Mouse (Mus musculus) hindbrain, embryonic 10.5 days (tissue): ENCODE data around the gene Prok1. TPM values are rescaled to one million over a fixed set of nuclear protein-coding genes. Genes with fewer than 3 reads are reported as not detected.

Source experiments
- DNase-seq: peaks from one replicate; pipeline ENCODE4 v3.0.0-alpha.2; 2017; ENCODE audit warnings: low spot score
- H3K27ac ChIP-seq: fragments of 300-500 bp; sonication (generic); 2 replicates; pipeline ENCODE4 v1.5.1; 2016; ENCODE audit warnings: mild to moderate bottlenecking, moderate library complexity
- H3K27me3 ChIP-seq: fragments of 300-500 bp; sonication (generic); 2 replicates; pipeline ENCODE4 v1.6.1; 2016; ENCODE audit warnings: mild to moderate bottlenecking; ENCODE audit not compliant: poor library complexity, insufficient read depth, severe bottlenecking
- H3K36me3 ChIP-seq: fragments of 300-500 bp; sonication (generic); 2 replicates; pipeline ENCODE4 v1.6.1; 2016; ENCODE audit warnings: mild to moderate bottlenecking, moderate library complexity
- H3K4me1 ChIP-seq: fragments of 300-500 bp; sonication (generic); replicated peaks from 2 replicates; pipeline ENCODE4 v1.6.1; 2016; ENCODE audit warnings: mild to moderate bottlenecking
- H3K4me3 ChIP-seq: fragments of 300-500 bp; sonication (generic); 2 replicates; pipeline ENCODE4 v1.5.1; 2016; ENCODE audit warnings: mild to moderate bottlenecking, moderate library complexity
- H3K9me3 ChIP-seq: fragments of 300-500 bp; sonication (generic); 2 replicates; pipeline ENCODE4 v1.6.1; 2016; ENCODE audit warnings: mild to moderate bottlenecking, moderate library complexity
- WGBS: fragments of 180-500 bp; shearing (Covaris S2); methylation state at CpG from one replicate; pipeline ENCODE4 v1.1.7; 2016; 5-methylcytosine and 5-hydroxymethylcytosine counted together
- polyA plus RNA-seq: library from polyadenylated mRNA; unstranded; fragments of >200 nt; fragmentation: Nextera tagmentation; extraction: Ambion mirVana; gene quantifications from 2 replicates; pipeline ENCODE4 v1.2.1, GENCODE M21; 2016

Gene Prok1
- polyA plus RNA-seq, 1 experiment from 2014 or later: 0.05 TPM

GRCm38 (mm10) chr3:107230527-107230926, 9.0 kb downstream of the Prok1 start, which contains the start of gene A630076J17Rik:
TSS of gene A630076J17Rik (plus strand) at chr3:107230614.
- DNase-seq: no peak
- no peaks in the 10 kb centered on the region for H3K9me3 ChIP-seq
- H3K36me3 ChIP-seq: no peaks in the 10 kb centered on the region
- H3K4me3 ChIP-seq: no peak within 1 kb of the TSS
- H3K27ac ChIP-seq: no peak within 1 kb of the TSS
- H3K4me1 ChIP-seq: peaks cover 7% of the 10 kb centered on the region; the same call in 1 of the 2 replicates
- 67% methylated on average over 1 of the region's 1 CpGs for WGBS
- no peaks in the 10 kb centered on the region; the same call in 1 of the 2 replicates for H3K27me3 ChIP-seq

DNA sequence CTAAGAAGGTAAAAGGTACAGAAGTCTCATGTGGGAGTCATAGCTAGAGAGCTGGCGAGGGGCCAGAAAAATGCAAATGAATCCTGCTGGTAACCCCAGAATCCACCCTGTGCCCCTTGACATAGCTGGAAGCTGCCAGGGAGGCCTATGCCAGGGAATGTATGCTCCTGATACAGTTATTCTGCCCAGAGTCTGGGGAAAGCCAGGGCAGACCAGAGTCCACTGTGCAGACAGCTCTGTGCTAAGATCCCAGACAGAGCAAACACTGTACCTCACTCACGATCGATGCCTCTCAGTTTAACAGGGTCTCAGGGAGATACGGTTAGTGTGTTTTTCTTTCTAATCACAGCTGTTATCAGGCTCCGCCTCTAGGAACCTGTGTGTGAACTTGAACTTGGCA, 9.7 kb downstream of the Prok1 start:
- Histone ChIP-seq H3K4me3 (no peak overlapping the region), H3K27ac (no peak overlapping the region), H3K36me3 (no peaks in the 10 kb centered on the region), H3K27me3 (no peaks in the 10 kb centered on the region; the same call in 1 of the 2 replicates), H3K9me3 (no peaks in the 10 kb centered on the region), H3K4me1 (peaks cover 7% of the 10 kb centered on the region; the same call in 1 of the 2 replicates)
- WGBS: 70% methylated on average over 5 of the region's 5 CpGs
- DNase-seq: no peak

DNA sequence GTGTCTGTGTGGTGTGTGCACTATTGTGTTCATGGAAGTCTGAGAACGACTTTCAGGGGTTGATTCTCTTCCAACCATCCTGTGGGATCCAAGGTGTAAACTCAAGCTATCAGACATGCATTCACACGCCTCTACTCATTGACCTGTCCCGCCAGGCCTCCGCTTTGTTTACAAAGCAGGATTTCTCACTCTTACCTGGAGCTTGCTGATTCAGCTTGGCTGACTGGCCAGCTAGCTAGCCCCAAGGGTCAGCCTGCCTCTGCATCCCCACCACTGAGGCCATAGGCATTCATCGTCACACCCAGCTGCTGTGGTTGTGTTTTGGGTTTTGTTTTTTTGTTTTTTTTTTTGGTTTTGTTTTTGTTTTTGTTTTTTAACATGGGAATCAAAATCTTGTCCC, 10.3 kb downstream of the Prok1 start:
- 81% methylated on average over 5 of the region's 5 CpGs for WGBS
- no peak for DNase-seq
- 0 out of 2 replicates have a peak, but pooled peaks cover 4% of the 10 kb centered on the region for H3K9me3 ChIP-seq
- no peak overlapping the region for H3K27ac ChIP-seq
- no peaks in the 10 kb centered on the region; the same call in 1 of the 2 replicates for H3K27me3 ChIP-seq
- H3K4me3 ChIP-seq: no peak overlapping the region
- H3K4me1 ChIP-seq: peaks cover 7% of the 10 kb centered on the region; the same call in 1 of the 2 replicates
- no peaks in the 10 kb centered on the region for H3K36me3 ChIP-seq

GRCm38 (mm10) chr3:107225820-107226219, 13.7 kb downstream of the Prok1 start:
- H3K9me3 ChIP-seq: 0 out of 2 replicates have a peak, but pooled peaks cover 4% of the 10 kb centered on the region
- no peak overlapping the region for H3K4me3 ChIP-seq
- no peaks in the 10 kb centered on the region for H3K36me3 ChIP-seq
- H3K4me1 ChIP-seq: 0 out of 2 replicates have a peak, but pooled peaks cover 2% of the 10 kb centered on the region
- DNase-seq: no peak
- H3K27me3 ChIP-seq: no peaks in the 10 kb centered on the region; the same call in 1 of the 2 replicates
- 89% methylated on average over 5 of the region's 5 CpGs for WGBS
- no peak overlapping the region for H3K27ac ChIP-seq

- Histone ChIP-seq H3K36me3 (no peaks in the 10 kb centered on the region), H3K27ac (no peak overlapping the region), H3K4me1 (no peaks in the 10 kb centered on the region), H3K4me3 (no peak overlapping the region), H3K27me3 (no peaks in the 10 kb centered on the region), H3K9me3 (0 out of 2 replicates have a peak, but pooled peaks cover 4% of the 10 kb centered on the region)
- no peak for DNase-seq
- WGBS: 80% methylated on average over 1 of the region's 1 CpGs
Measured at GRCm38 (mm10) chr3:107223230-107223629, 16.3 kb downstream of the Prok1 start.

DNA sequence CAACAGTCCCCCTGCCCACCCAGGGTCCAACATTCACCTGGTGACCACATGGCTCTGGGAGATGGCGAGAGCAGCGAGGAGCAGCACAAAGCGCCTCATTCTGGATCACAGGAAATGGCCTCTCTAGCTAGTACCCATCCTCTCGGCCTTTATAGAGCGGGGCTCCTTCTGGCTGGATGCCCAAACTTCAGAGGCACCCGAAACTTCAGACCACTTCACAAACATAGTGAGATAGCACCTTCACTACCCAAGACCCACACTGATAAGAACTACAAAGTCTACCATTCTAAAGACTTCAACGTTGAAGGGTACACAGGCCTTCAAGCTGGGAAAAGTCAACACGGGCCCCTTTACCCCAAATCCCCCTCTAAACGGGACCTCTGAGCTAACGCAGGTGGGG, 17.9 kb downstream of the Prok1 start, which contains the start of gene Cym:
Gene Cym (minus strand): TSS at position 125 of the 400 bp plus-strand sequence.
- 83% methylated on average over 10 of the region's 10 CpGs for WGBS
- H3K36me3 ChIP-seq: no peaks in the 10 kb centered on the region
- H3K9me3 ChIP-seq: 0 out of 2 replicates have a peak, but pooled peaks cover 4% of the 10 kb centered on the region
- no peaks in the 10 kb centered on the region for H3K27me3 ChIP-seq
- H3K4me1 ChIP-seq: peaks cover 5% of the 10 kb centered on the region; the same call in 1 of the 2 replicates
- H3K27ac ChIP-seq: no peak within 1 kb of the TSS
- H3K4me3 ChIP-seq: no peak within 1 kb of the TSS
- no peak for DNase-seq

- H3K36me3 ChIP-seq: no peaks in the 10 kb centered on the region
- H3K27me3 ChIP-seq: no peaks in the 10 kb centered on the region
- WGBS: 89% methylated on average over 7 of the region's 7 CpGs
- H3K9me3 ChIP-seq: no peaks in the 10 kb centered on the region
- no peak for DNase-seq
- H3K27ac ChIP-seq: no peak overlapping the region
- no peak overlapping the region for H3K4me3 ChIP-seq
- peaks cover 9% of the 10 kb centered on the region; the same call in 1 of the 2 replicates for H3K4me1 ChIP-seq
Measured at GRCm38 (mm10) chr3:107218572-107218971, 20.9 kb downstream of the Prok1 start.

DNA sequence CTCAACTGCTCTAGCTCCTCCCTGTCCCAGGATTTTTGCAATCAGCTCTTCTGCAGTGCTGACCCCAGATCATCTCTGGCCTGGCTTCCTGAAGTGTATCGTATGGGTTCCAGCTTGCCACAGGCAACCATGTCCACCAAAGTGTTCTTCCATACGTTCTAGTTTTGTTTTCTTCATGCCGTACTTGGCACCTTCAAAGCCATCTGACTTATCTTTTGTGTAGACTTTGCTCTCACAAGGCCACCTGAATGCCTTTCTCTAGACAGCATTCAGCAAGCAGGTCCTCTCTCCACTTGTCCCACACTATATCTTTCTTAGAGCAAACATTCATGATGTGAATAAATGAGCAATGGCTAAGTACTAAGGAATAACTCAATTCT, 22.4 kb downstream of the Prok1 start:
- Histone ChIP-seq H3K4me3 (no peak overlapping the region), H3K27ac (no peak overlapping the region), H3K4me1 (peaks cover 9% of the 10 kb centered on the region; the same call in 1 of the 2 replicates), H3K36me3 (no peaks in the 10 kb centered on the region), H3K27me3 (no peaks in the 10 kb centered on the region), H3K9me3 (no peaks in the 10 kb centered on the region)
- 84% methylated on average over 3 of the region's 3 CpGs for WGBS
- no peak for DNase-seq

- Histone ChIP-seq H3K27me3 (no peaks in the 10 kb centered on the region), H3K36me3 (no peaks in the 10 kb centered on the region), H3K9me3 (no peaks in the 10 kb centered on the region), H3K27ac (no peak overlapping the region), H3K4me1 (peaks cover 9% of the 10 kb centered on the region; the same call in 1 of the 2 replicates), H3K4me3 (no peak overlapping the region)
- no peak for DNase-seq
- WGBS: 75% methylated on average over 8 of the region's 8 CpGs
Measured at GRCm38 (mm10) chr3:107216400-107217100, 23.0 kb downstream of the Prok1 start.

GRCm38 (mm10) chr3:107214606-107215005, 24.9 kb downstream of the Prok1 start:
- Histone ChIP-seq H3K27ac (no peak overlapping the region), H3K4me1 (peaks cover 9% of the 10 kb centered on the region; the same call in 1 of the 2 replicates), H3K27me3 (no peaks in the 10 kb centered on the region), H3K4me3 (no peak overlapping the region), H3K36me3 (no peaks in the 10 kb centered on the region), H3K9me3 (no peaks in the 10 kb centered on the region)
- 85% methylated on average over 5 of the region's 5 CpGs for WGBS
- no peak for DNase-seq

DNA sequence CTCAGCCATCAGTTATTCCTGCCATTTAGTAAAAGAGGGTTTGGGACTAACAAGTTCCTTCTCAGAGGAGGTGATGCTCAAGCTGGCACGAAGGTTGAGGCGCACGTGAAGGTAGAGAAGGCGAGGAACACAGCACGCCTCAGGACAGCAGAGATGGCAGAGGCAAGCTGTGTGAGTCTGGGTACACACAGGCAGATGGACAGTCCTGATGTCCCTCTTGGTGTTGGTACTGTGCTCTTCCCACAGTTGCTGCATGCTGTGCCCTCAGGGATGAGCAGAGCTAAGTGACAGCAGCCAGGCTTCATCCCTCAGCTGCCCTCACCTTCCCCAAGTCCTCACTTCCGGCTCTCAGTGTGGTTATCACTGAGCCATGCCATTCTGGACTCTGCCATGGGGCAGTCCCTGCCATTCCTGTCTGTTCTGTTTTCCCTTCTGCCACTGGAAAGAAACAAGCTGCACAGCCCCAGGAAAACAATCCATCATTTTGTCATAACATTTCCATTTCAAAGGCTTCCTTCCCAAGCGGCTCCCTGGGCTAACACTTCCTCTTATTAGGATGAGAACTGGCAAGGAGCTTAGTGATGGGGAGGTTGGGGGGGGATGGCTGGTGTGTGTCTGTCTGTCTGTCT, 31.8 kb downstream of the Prok1 start:
- H3K4me3 ChIP-seq: no peak overlapping the region
- peak; percentile 24 for DNase-seq
- H3K9me3 ChIP-seq: no peaks in the 10 kb centered on the region
- WGBS: 63% methylated on average over 7 of the region's 7 CpGs
- no peaks in the 10 kb centered on the region for H3K36me3 ChIP-seq
- no peaks in the 10 kb centered on the region for H3K27me3 ChIP-seq
- H3K27ac ChIP-seq: peak overlapping the region; percentile 69
- H3K4me1 ChIP-seq: peaks cover 27% of the 10 kb centered on the region

DNA sequence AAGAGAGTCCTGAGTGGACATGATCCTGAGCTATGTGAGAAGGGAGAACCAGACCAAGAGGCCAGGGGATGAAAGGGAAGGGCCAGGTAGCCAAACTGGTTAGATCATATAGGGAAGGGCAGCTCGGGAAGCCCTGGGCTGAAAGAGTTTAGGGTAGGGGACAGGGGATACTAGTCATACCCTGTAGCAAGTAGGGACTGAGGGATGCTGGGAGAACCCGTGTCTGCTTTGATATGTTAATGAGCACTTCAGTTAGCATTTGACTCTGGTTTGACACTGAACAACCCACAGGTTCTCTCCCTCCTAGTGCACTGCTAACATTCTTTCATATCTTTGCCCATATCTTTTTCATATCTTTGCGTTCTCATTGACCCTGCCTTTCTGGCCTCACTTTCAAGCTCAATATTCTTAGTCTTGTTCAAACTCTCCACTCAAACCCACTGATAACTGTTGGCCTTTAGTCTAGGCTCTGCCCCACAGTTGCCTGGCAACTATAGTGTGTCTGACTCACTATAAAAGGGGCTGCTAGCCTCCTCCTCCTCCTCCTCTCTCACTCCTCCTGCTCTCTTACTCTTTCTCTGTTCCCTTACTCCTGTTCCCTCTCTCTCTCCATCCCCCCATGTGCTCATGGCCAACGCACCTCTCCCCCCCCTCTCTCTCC, 32.9 kb downstream of the Prok1 start:
- DNase-seq: no peak
- H3K4me3 ChIP-seq: no peak overlapping the region

More for the DNA sequence above, 32.9 kb downstream of the Prok1 start:
- no peaks in the 10 kb centered on the region for H3K9me3 ChIP-seq
- 0 out of 2 replicates have a peak overlapping the region, but pooled peaks have one; percentile 23 for H3K27ac ChIP-seq
- no peaks in the 10 kb centered on the region for H3K36me3 ChIP-seq
- 35% methylated on average over 4 of the region's 4 CpGs for WGBS
- H3K4me1 ChIP-seq: peaks cover 32% of the 10 kb centered on the region
- H3K27me3 ChIP-seq: no peaks in the 10 kb centered on the region
